Mouse (Mus musculus) forebrain, postnatal 0 days (tissue): ENCODE data around the gene Dcaf15. TPM values are rescaled to one million over a fixed set of nuclear protein-coding genes. Genes with fewer than 3 reads are reported as not detected.

Experiments used
- ATAC-seq: fragments of 200-750 bp; cut with Nextera tagmentation; 2 replicates; pipeline ENCODE4 v1.8.0; 2017; ENCODE audit warnings: mild to moderate bottlenecking, moderate library complexity
- DNase-seq: peaks from one replicate; pipeline ENCODE4 v3.0.0-alpha.2; 2015
- H3K27ac ChIP-seq: fragments of 300-500 bp; sonication (generic); 2 replicates; pipeline ENCODE4 v1.5.1; 2014; ENCODE audit warnings: low read depth, mild to moderate bottlenecking, antibody characterized with exemption, low read length, moderate library complexity, mixed read lengths
- H3K27me3 ChIP-seq: fragments of 300-500 bp; sonication (generic); 2 replicates; pipeline ENCODE4 v1.6.1; 2014; ENCODE audit warnings: mild to moderate bottlenecking, low read length, mixed read lengths; ENCODE audit not compliant: insufficient read depth
- H3K36me3 ChIP-seq: fragments of 300-500 bp; sonication (generic); 2 replicates; pipeline ENCODE4 v1.6.1; 2014; ENCODE audit warnings: mild to moderate bottlenecking, moderate library complexity; ENCODE audit not compliant: insufficient read depth
- H3K4me1 ChIP-seq: fragments of 300-500 bp; sonication (generic); 2 replicates; pipeline ENCODE4 v1.6.1; 2014; ENCODE audit warnings: antibody characterized with exemption; ENCODE audit not compliant: insufficient read depth
- H3K4me2 ChIP-seq: fragments of 300-500 bp; sonication (generic); 2 replicates; pipeline ENCODE4 v1.6.1; 2014; ENCODE audit warnings: low read depth, mild to moderate bottlenecking, moderate library complexity
- H3K4me3 ChIP-seq: fragments of 300-500 bp; sonication (generic); 2 replicates; pipeline ENCODE4 v1.5.1; 2014; ENCODE audit warnings: low read depth, low read length, mixed read lengths
- H3K9ac ChIP-seq: fragments of 300-500 bp; sonication (generic); 2 replicates; pipeline ENCODE4 v1.6.1; 2014; ENCODE audit warnings: mild to moderate bottlenecking
- H3K9me3 ChIP-seq: fragments of 300-500 bp; sonication (generic); 2 replicates; pipeline ENCODE4 v1.6.1; 2016; ENCODE audit warnings: low read length
- CTCF ChIP-seq: sonication (generic); IDR thresholded peaks from 2 replicates; pipeline ENCODE4 v1.5.1; 2016; ENCODE audit warnings: antibody characterized with exemption, control low read depth, low read depth
- WGBS: fragments of 180-500 bp; shearing (Covaris S2); extraction: QIAGEN DNeasy Blood & Tissue Kit; methylation state at CpG from one replicate; pipeline ENCODE4 v1.1.7; 2014; 5-methylcytosine and 5-hydroxymethylcytosine counted together
- polyA plus RNA-seq: library from polyadenylated mRNA; unstranded; fragments of >200 nt; fragmentation: Nextera tagmentation; extraction: Ambion mirVana; gene quantifications from 2 replicates; pipeline ENCODE4 v1.2.1, GENCODE M21; 2015
- total RNA-seq: library from RNA; depleted of rRNA; stranded (reverse); fragments of >200 nt; gene quantifications from 2 replicates; pipeline ENCODE4 v1.2.3, GENCODE M21; 2014

The Dcaf15 gene
- total and polyA plus RNA-seq, 2 experiments from 2014 or later, result 16.3 to 63.2 TPM

GRCm38 (mm10) chr8:84140838-84141237, 36.3 kb upstream of the Dcaf15 start:
- Histone ChIP-seq H3K9me3 (no peaks in the 10 kb centered on the region), H3K4me2 (no peak overlapping the region), H3K36me3 (peaks cover 90% of the 10 kb centered on the region), H3K27me3 (no peaks in the 10 kb centered on the region), H3K9ac (no peak overlapping the region), H3K27ac (no peak overlapping the region), H3K4me3 (no peak overlapping the region), H3K4me1 (no peaks in the 10 kb centered on the region)
- WGBS, result 84% methylated on average over 4 of the region's 4 CpGs
- DNase-seq, result no peak
- TF ChIP-seq CTCF, result no peak
- ATAC-seq, result no peak

DNA sequence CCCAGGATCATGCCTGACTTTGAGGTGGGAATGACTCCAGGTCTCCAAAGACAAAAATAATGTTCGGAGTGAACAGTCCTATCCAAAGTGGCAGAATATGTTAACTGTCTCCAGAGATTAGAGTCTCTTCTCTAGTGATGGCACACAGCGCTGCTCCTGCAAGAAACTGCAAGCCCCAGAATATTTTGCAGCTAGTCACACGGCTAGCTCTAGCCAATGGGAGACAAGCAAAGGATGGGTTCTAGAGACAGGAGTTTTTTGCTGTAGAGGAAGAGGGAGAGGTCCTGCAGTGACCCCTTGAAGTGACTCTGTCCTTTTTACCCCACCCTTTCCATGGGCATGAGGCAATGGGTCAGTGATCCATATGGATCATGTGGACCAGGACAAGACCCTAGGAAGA, 33.3 kb upstream of the Dcaf15 start:
- H3K27ac ChIP-seq, result no peak overlapping the region
- H3K27me3 ChIP-seq, result no peaks in the 10 kb centered on the region
- H3K9ac ChIP-seq, result no peak overlapping the region
- TF ChIP-seq CTCF, result no peak
- DNase-seq, result no peak
- H3K4me1 ChIP-seq, result no peaks in the 10 kb centered on the region
- 88% methylated on average over 3 of the region's 3 CpGs for WGBS
- no peak overlapping the region for H3K4me2 ChIP-seq
- H3K36me3 ChIP-seq, result peaks cover 98% of the 10 kb centered on the region
- no peak overlapping the region for H3K4me3 ChIP-seq
- H3K9me3 ChIP-seq, result no peaks in the 10 kb centered on the region
- ATAC-seq, result peak; percentile 66

- Histone ChIP-seq H3K36me3 (peaks cover 53% of the 10 kb centered on the region), H3K27me3 (no peaks in the 10 kb centered on the region), H3K9me3 (no peaks in the 10 kb centered on the region), H3K4me1 (no peaks in the 10 kb centered on the region), H3K4me3 (no peak overlapping the region), H3K4me2 (no peak overlapping the region), H3K27ac (no peak overlapping the region), H3K9ac (no peak overlapping the region)
- 86% methylated on average over 8 of the region's 8 CpGs for WGBS
- DNase-seq (no peak), ATAC-seq (no peak)
- no peak for TF ChIP-seq CTCF
These were observed 27.7 kb upstream of the Dcaf15 start for GRCm38 (mm10) chr8:84132225-84132624.

DNA sequence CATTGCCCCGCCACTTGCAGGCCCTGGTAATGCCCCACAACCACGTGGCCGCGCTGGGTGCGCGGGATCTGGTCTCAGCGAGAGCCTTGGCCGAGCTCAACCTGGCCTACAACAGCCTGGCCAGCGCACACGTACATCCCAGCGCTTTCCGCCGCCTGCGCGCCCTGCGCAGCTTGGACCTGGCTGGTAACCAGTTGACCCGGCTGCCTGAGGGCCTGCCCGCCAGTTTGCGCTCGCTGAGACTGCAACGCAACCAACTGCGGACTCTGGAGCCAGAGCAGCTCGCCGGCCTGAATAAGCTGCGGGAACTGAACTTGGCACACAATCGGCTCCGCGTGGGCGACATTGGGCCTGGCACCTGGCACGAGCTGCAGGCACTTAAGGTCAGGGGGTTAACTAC, 26.2 kb upstream of the Dcaf15 start:
- no peak for TF ChIP-seq CTCF
- H3K27me3 ChIP-seq, result no peaks in the 10 kb centered on the region
- DNase-seq (no peak), ATAC-seq (no peak)
- no peaks in the 10 kb centered on the region for H3K9me3 ChIP-seq
- H3K4me2 ChIP-seq, result no peak overlapping the region
- peaks cover 38% of the 10 kb centered on the region for H3K36me3 ChIP-seq
- 35% methylated on average over 30 of the region's 30 CpGs for WGBS
- no peaks in the 10 kb centered on the region for H3K4me1 ChIP-seq
- no peak overlapping the region for H3K9ac ChIP-seq
- no peak overlapping the region for H3K27ac ChIP-seq
- H3K4me3 ChIP-seq, result no peak overlapping the region

- no peaks in the 10 kb centered on the region for H3K4me1 ChIP-seq
- H3K27me3 ChIP-seq, result no peaks in the 10 kb centered on the region
- no peak for DNase-seq
- H3K9me3 ChIP-seq, result no peaks in the 10 kb centered on the region
- ATAC-seq, result peak; percentile 30; the same call in 1 of the 2 replicates
- no peak overlapping the region for H3K27ac ChIP-seq
- H3K36me3 ChIP-seq, result peaks cover 13% of the 10 kb centered on the region
- TF ChIP-seq CTCF, result peak; percentile 13; the same call in 1 of the 2 replicates
- 68% methylated on average over 8 of the region's 8 CpGs for WGBS
- no peak overlapping the region for H3K4me2 ChIP-seq
- no peak overlapping the region for H3K9ac ChIP-seq
- H3K4me3 ChIP-seq, result no peak overlapping the region
These were observed 23.7 kb upstream of the Dcaf15 start for GRCm38 (mm10) chr8:84128277-84128676.

DNA sequence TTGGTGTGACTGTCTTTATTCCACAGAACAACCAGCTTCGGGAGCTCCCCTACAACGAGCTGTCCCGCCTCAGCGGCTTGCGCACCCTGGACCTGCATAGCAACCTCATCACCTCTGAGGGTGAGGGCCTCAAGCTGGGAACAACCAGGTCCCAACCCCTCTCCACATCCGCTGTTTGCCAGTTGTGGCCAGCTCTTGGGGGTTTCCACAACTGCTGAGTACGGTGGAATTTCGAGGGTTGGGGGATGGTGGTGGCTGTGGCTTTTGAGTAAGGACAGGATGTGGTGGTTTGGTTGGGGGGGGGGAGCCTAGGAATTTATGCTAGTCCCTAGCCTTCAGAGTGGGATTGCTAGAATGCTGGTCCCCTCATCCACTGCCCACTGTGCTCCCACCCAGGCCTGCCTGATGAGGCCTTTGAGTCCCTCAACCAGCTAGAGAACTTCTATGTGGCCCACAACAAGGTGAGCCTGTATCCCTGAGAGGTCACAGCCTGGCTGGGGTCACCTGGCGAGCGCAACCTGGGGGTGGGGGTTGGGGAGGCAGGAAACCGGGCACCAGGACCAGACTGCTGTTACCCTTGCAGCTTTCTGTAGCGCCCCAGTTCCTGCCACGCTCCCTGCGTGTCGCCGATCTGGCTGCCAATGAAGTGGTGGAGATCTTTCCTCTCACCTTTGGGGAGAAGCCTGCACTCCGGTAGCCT, 22.8 kb upstream of the Dcaf15 start:
- ATAC-seq, result no peak
- H3K9ac ChIP-seq, result no peak overlapping the region

DNA sequence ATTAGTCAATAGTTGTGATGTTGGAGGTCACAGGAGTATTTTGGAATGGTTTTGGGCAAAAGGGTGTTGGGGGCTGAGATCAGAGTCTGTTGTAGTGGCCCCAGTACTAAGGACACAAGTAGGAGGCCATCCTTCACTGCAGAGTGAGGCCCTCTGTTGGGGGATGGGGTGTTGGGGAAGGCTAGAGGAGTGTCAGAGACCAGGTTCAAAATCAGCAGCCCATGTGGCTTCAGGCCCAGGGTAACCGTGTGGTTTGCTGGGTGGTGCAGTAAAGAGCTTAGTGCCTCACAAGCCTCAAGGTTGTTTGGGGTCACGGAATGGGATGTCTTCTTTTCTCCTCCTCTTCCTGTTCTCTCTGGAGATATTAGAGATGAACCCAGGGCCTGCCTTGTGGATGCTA, 22.2 kb upstream of the Dcaf15 start:
- Histone ChIP-seq H3K9ac (no peak overlapping the region), H3K4me1 (no peaks in the 10 kb centered on the region), H3K27ac (no peak overlapping the region), H3K4me2 (no peak overlapping the region), H3K36me3 (no peaks in the 10 kb centered on the region; the same call in 1 of the 2 replicates), H3K9me3 (no peaks in the 10 kb centered on the region), H3K4me3 (no peak overlapping the region), H3K27me3 (no peaks in the 10 kb centered on the region)
- TF ChIP-seq CTCF, result no peak
- ATAC-seq (no peak), DNase-seq (no peak)
- WGBS, result 71% methylated on average over 2 of the region's 2 CpGs

More for the DNA sequence above, 22.8 kb upstream of the Dcaf15 start:
- no peak for TF ChIP-seq CTCF
- Histone ChIP-seq H3K4me3 (no peak overlapping the region), H3K27ac (no peak overlapping the region), H3K36me3 (peaks cover 4% of the 10 kb centered on the region), H3K9me3 (no peaks in the 10 kb centered on the region), H3K4me1 (no peaks in the 10 kb centered on the region), H3K27me3 (no peaks in the 10 kb centered on the region), H3K4me2 (no peak overlapping the region)
- DNase-seq, result no peak
- 79% methylated on average over 17 of the region's 17 CpGs for WGBS
